Mouse (Mus musculus): ENCODE results near the gene Wbp2. TPM values are rescaled to one million over a fixed set of nuclear protein-coding genes. Genes with fewer than 3 reads are reported as not detected.

Gene Wbp2
- 128 and 132 TPM in 2 replicates for polyA plus RNA-seq (2015; fragmentation: Nextera tagmentation; extraction: Ambion mirVana)

DNA sequence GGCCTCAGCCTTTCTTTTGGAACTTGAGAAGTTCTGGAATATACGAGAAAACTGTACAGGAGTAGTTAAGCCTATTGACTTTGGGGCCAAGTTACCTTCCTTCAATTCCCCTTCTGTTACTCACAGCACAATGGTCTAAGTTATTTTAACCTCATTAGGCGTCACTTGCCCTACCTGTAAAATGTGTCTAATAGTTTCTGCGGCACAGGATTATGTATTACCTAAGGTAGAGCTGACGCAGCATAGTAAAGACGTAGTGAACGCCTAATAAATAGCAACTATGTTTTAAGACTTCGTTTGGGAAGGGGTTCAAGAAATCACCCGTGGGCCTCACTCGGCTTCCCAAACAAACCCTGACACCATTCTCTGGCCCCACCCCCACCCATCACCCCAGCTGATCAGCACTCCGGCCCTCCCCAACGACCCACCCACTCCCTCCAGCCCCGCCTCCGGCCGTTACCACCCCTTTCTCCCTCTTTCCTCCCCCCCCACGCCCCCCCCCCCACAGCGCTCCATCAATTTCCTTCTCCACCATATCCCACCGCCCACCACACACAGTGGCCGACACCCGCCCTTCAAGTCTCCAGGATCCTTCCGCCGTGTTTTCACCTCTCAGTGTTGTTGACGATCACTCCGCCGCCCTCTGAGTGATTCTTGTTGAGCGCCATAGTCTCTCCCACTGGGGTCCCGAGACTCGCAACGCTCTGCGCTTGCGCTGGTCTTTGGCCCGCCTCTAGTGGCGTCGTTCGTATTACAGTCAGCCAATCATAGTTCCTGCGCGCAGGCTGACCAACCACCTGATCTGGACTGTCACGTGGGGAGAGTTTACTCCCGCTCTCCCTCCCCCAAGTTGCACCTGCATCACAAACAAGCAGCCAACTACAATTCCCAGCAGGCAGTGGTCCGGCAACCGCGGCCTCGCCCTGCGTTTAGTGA is at the start of gene Wbp2:
Wbp2 (minus strand) TSS at position 738 of the 936 bp plus-strand sequence.
- Histone ChIP-seq H3K27me3 (no peaks in the 10 kb centered on the region), H3K4me2 (replicated peaks) (peak within 1 kb of the TSS; percentile 64), H3K4me3 (replicated peaks) (peak within 1 kb of the TSS; percentile 49), H3K36me3 (peaks cover 26% of the 10 kb centered on the region), H3K27ac (peak within 1 kb of the TSS; percentile 67), H3K9ac (replicated peaks) (peak within 1 kb of the TSS; percentile 59), H3K4me1 (replicated peaks) (peaks cover 18% of the 10 kb centered on the region), H3K9me3 (no peaks in the 10 kb centered on the region)
- peak; percentile 98 for ATAC-seq
- WGBS = 6% methylated on average over 38 of the region's 43 CpGs

DNA sequence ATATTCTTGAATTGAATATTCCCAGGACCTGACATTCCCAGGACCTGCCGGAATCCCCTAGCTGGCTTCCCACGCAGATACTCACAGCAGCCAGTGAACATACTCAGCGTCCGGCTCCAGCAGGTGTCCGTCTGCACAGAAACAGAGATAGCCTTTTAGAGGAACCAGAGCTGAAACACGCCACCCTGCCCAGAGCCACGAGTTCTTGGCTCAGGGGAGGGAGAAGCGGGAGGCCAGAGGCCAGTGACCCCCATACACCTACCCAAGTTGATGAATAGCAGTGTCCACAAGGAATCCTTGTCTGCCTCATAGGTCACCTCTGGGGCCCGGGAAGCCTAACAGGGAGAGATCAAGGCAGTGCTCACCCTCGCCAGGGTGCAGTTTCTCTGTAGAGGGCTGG is 47.4 kb upstream of the Wbp2 start:
- H3K4me3 ChIP-seq (replicated peaks) = no peak overlapping the region
- H3K4me1 ChIP-seq (replicated peaks) = peaks cover 42% of the 10 kb centered on the region
- H3K9me3 ChIP-seq = no peaks in the 10 kb centered on the region
- H3K27me3 ChIP-seq = no peaks in the 10 kb centered on the region
- H3K27ac ChIP-seq = no peak overlapping the region
- no peak for ATAC-seq
- peaks cover 43% of the 10 kb centered on the region for H3K36me3 ChIP-seq
- WGBS = 94% methylated on average over 10 of the region's 10 CpGs
- H3K9ac ChIP-seq (replicated peaks) = no peak overlapping the region
- no peak overlapping the region for H3K4me2 ChIP-seq (replicated peaks)

DNA sequence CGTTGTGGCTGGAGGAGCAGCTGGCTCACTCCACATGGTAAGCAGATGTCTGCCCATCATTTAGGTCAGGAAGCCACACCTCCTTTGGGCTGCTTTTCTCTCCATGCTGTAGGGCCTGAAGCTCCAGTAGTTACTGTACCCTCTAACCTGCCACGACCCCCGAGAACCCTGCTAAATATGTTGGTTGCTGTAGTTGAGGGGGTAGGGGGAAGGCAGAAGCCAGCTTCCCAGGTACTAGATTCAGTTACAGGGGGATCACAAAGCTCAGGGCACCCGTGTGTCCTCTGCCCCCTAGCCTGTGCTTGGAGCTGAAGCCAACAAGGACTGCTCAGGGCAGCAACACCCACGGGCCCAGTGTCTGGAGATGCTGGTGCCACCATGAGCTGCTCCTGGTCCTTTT is 46.7 kb upstream of the Wbp2 start:
- 86% methylated on average over 5 of the region's 5 CpGs for WGBS
- H3K4me1 ChIP-seq (replicated peaks) = peaks cover 39% of the 10 kb centered on the region

DNA sequence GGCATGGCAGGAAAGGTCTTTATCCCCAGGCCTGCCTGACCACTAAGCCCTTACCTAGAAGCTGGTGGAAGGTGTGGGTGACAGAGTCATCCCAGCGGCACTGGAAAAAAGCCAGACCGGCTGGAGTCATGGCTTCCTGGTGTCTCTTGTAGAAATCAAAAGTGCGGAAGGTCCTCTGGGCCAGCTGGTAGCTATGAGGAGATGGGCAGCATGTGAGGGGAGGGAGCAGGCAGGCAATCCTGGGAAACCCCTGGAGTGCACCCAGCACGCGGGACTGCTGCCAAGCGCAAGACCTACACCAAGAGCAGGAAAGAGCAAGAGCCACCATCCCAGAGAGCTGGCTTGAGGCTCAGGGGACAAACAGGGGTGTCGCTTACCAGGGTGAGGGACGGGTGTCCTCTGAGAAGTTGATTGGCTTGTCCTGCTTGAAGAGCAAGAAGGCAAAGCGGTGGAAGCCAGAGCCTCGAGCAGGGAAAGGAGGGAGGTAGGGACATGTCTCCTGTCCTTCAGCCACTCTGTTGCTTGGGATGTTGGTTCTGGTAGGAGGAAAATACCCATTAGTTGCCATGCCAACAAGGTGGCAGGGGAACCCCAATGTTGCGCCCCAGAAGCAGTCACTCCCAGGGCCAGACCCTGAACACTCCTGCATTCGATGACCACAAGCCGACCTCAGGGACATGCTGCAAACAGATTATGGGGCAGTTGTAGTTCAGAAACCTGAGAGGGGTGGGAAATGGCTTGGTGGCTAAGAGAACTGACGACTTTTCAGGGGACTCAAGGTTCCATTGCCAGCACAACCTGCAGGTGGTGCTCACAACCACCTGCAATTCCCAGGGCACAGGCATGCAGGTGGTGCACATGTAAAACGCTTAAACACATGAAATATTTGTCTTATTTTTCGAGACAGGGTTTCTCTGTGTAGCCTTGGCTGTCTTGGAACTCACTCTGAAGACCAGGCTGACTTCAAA is 45.9 kb upstream of the Wbp2 start:
- Histone ChIP-seq H3K36me3 (peaks cover 43% of the 10 kb centered on the region), H3K9ac (replicated peaks) (no peak overlapping the region), H3K27ac (no peak overlapping the region), H3K27me3 (no peaks in the 10 kb centered on the region; the same call in 1 of the 2 replicates), H3K9me3 (no peaks in the 10 kb centered on the region), H3K4me1 (replicated peaks) (peaks cover 34% of the 10 kb centered on the region), H3K4me3 (replicated peaks) (no peak overlapping the region), H3K4me2 (replicated peaks) (no peak overlapping the region)
- WGBS = 88% methylated on average over 16 of the region's 16 CpGs
- ATAC-seq = no peak

More for the DNA sequence above, 46.7 kb upstream of the Wbp2 start:
- Histone ChIP-seq H3K9ac (replicated peaks) (no peak overlapping the region), H3K4me3 (replicated peaks) (no peak overlapping the region), H3K9me3 (no peaks in the 10 kb centered on the region), H3K36me3 (peaks cover 43% of the 10 kb centered on the region), H3K27ac (no peak overlapping the region), H3K4me2 (replicated peaks) (no peak overlapping the region), H3K27me3 (no peaks in the 10 kb centered on the region; the same call in 1 of the 2 replicates)
- no peak for ATAC-seq

DNA sequence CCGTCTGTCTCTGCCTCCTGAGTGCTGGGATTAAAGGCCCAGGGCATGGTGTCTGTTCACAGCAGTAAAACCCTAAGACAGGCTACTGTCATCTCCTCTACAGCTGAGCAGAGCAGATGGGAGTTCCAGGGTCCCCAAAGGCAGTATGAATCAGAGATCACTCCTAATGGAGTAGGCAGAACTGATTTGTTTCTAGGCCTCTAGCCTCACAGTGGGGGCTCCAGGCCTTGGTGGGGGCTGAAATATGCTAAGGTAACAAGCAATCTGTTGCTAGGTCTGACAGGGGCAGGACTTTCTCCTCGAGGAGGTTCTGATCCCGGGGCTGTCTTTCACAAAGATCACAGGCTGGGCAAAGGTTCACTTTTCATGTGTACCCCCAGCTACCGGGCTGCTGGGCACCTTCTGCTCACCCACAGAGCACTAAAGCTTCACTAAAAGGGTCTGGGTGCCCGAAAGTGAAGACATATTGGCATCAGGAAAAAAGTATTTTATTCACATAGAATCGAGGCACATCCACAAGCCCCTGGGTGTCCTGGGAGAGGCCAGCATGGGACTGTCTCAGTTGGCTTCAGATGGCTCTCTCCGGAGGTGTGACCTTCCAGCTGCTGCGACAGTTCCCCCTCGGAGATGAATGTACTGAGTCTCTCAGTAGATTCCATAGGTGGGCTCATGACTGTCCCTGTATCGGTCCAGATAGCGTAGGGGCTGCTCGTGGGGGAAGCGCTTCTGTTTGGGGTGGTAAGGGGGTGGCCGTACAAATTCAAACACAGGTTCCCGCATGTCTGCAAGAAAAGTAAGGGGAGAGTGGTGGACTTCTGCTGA is 44.8 kb upstream of the Wbp2 start:
- 84% methylated on average over 15 of the region's 15 CpGs for WGBS
- Histone ChIP-seq H3K36me3 (peaks cover 43% of the 10 kb centered on the region), H3K27ac (peak overlapping the region; percentile 89), H3K27me3 (no peaks in the 10 kb centered on the region; the same call in 1 of the 2 replicates), H3K4me2 (replicated peaks) (peak overlapping the region; percentile 62), H3K4me1 (replicated peaks) (peaks cover 32% of the 10 kb centered on the region), H3K9me3 (no peaks in the 10 kb centered on the region), H3K9ac (replicated peaks) (peak overlapping the region; percentile 72), H3K4me3 (replicated peaks) (peak overlapping the region; percentile 53)
- 0 out of 2 replicates have a peak, but pooled peaks have one; percentile 0 for ATAC-seq

DNA sequence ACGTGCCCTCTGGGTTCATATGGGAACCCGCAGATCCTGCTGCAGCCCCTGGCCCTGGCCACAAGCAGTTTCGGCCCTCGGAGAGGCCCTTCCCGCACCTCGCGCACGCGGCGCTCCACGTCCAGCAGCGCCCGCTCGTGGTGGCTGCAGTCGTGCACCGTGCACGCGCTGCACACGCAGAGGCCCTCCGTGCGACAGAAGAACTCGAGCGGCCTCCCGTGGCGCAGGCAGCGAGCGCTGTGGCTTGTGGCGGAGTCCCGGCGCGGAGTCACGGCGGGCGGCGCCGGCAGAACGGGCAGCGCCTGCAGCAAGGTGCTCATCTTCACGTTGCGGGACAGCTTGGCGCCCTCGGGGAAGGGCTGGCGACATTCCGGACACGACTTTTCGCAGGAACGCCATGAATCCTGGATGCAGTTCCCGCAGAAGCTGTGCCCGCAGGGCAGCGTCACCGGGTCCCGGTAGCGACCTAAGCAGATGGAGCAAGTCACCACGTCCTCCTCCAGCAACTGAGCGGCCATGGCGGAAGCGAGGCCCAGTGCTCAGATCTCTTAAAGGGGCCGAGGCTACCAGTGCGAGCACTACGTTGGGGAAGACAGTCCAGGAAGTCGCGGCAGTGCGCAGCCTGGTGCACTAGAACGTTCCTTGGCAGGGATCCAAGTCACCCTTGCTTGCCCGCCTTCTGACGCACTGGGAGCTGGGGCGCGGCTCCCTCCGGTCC is 43.9 kb upstream of the Wbp2 start, which contains the start of gene Trim65:
Trim65 (minus strand) TSS at position 641 of the 718 bp plus-strand sequence.
- peak; percentile 90 for ATAC-seq
- Histone ChIP-seq H3K36me3 (peaks cover 47% of the 10 kb centered on the region), H3K9ac (replicated peaks) (peak within 1 kb of the TSS; percentile 72), H3K4me2 (replicated peaks) (peak within 1 kb of the TSS; percentile 62), H3K27me3 (no peaks in the 10 kb centered on the region; the same call in 1 of the 2 replicates), H3K4me1 (replicated peaks) (peaks cover 32% of the 10 kb centered on the region), H3K4me3 (replicated peaks) (peak within 1 kb of the TSS; percentile 53), H3K27ac (peak within 1 kb of the TSS; percentile 89), H3K9me3 (no peaks in the 10 kb centered on the region)
- WGBS = under 1% methylated on average over 69 of the region's 69 CpGs

DNA sequence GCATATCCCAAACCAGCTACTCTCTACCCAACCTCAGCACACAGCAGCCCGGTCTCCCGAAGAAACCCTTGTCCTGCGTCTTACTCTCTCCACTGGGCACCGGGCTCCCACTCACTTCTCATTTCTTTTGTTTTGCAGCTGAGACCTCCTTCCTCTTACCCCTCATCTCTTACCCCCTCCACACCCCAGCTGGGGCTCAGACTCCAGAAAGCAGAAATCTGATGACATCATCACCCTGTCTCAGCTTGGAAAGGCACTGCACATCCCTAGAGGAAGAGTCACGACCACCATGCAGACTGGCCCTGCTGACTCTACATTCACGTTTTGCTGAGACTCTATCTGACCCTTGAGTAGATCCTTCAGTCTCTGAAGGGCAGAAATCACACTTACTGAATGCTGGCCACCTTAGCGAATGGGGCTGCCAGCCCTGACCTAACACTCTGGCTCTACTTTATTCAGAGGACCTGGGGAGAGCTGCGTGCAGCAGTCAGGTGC is 43.2 kb upstream of the Wbp2 start:
- peak overlapping the region; percentile 72 for H3K9ac ChIP-seq (replicated peaks)
- ATAC-seq = peak; percentile 57
- 28% methylated on average over 8 of the region's 8 CpGs for WGBS

DNA sequence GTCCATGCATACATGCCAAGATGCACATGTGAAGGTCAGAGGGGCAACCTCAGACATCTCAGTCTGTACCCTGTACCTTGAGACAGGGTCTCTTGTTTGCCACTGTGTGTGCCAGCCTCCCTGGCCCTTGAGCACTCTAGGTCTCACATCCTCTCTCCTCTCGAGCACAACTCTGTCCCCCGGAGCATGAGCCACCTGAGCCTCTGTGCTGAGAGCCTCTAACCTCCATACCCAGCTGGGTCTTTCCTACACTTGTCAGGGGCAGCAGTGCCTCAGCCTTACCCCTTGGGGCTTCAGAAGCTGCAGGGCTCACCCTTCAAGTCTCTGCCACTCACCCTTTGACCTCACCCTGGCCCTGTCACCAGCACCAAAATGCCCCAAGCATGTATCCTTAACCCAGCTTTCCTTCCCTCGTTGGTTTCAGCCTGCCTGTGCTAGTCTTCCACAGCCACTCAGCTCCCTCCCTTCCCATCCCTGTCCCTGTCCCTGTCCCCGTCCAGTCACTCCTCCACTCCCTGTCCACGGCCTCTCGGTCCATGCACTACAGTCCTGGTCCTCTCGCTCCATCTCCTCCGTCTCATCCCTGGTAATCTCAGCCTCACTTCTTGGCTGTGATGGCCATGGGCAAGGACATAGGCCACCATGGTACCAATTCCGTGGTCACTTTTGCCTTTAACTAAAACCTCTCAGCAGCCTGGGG is 42.4 kb upstream of the Wbp2 start:
- H3K9ac ChIP-seq (replicated peaks) = peak overlapping the region; percentile 72; the same call in 1 of the 2 replicates
- no peak overlapping the region for H3K4me3 ChIP-seq (replicated peaks)
- H3K27me3 ChIP-seq = no peaks in the 10 kb centered on the region; the same call in 1 of the 2 replicates
- H3K27ac ChIP-seq = no peak overlapping the region
- peaks cover 32% of the 10 kb centered on the region for H3K4me1 ChIP-seq (replicated peaks)
- WGBS = 77% methylated on average over 9 of the region's 9 CpGs
- ATAC-seq = no peak
- H3K36me3 ChIP-seq = peaks cover 37% of the 10 kb centered on the region
- no peaks in the 10 kb centered on the region for H3K9me3 ChIP-seq
- H3K4me2 ChIP-seq (replicated peaks) = peak overlapping the region; percentile 62

More for the DNA sequence above, 43.2 kb upstream of the Wbp2 start:
- peak overlapping the region; percentile 53 for H3K4me3 ChIP-seq (replicated peaks)
- peaks cover 32% of the 10 kb centered on the region for H3K4me1 ChIP-seq (replicated peaks)
- peak overlapping the region; percentile 89 for H3K27ac ChIP-seq
- H3K9me3 ChIP-seq = no peaks in the 10 kb centered on the region
- H3K27me3 ChIP-seq = no peaks in the 10 kb centered on the region; the same call in 1 of the 2 replicates
- peaks cover 45% of the 10 kb centered on the region for H3K36me3 ChIP-seq
- H3K4me2 ChIP-seq (replicated peaks) = peak overlapping the region; percentile 62

DNA sequence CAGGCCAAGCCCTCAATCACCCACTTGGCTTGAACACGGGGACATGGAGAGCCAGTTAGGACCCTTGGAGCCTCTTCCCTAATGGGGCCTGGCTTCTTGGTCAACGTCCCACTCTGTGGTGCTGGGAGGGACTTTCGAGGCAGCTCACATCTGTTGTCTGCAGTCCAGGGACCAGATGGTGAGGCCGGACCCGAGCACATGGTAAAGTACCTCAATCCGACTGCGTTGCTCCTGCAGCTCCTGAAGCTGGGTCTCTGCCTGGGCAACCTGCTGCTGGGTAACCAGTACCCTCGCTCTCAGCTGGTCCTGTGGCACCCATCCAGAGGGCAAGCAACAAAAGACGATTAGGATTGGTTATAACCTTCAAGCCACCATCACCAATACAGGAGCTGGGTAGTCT is 41.2 kb upstream of the Wbp2 start:
- Histone ChIP-seq H3K9me3 (no peaks in the 10 kb centered on the region), H3K36me3 (peaks cover 26% of the 10 kb centered on the region), H3K4me2 (replicated peaks) (no peak overlapping the region), H3K27ac (no peak overlapping the region), H3K4me1 (replicated peaks) (peaks cover 32% of the 10 kb centered on the region), H3K4me3 (replicated peaks) (no peak overlapping the region), H3K9ac (replicated peaks) (0 out of 2 replicates have a peak overlapping the region, but pooled peaks have one; percentile 10), H3K27me3 (no peaks in the 10 kb centered on the region; the same call in 1 of the 2 replicates)
- ATAC-seq = no peak
- 73% methylated on average over 9 of the region's 9 CpGs for WGBS

Data from midbrain, embryonic 13.5 days (tissue).